Mouse (Mus musculus): Measurements from ENCODE around the gene Pex5. TPM values are rescaled to one million over a fixed set of nuclear protein-coding genes. Genes with fewer than 3 reads are reported as not detected.

The Pex5 gene
- total RNA-seq (2015) (16.1 and 16.8 TPM in 2 replicates), total RNA-seq (2017) (17.7 and 18.4 TPM in 2 replicates)

- peak; percentile 81 for ATAC-seq (ENCODE audit: poor library complexity, severe bottlenecking)
These were observed at the start of gene Pex5 for GRCm38 (mm10) chr6:124414927-124415325. TSS of gene Pex5 (minus strand) at chr6:124415067.

- ATAC-seq (ENCODE audit: poor library complexity, severe bottlenecking): no peak
These were observed 49.0 kb upstream of the Pex5 start for GRCm38 (mm10) chr6:124463881-124464291.

- ATAC-seq (ENCODE audit: poor library complexity, severe bottlenecking): no peak
These were observed 44.5 kb upstream of the Pex5 start for GRCm38 (mm10) chr6:124459388-124459787.

GRCm38 (mm10) chr6:124458505-124458904, 43.6 kb upstream of the Pex5 start:
- ATAC-seq (ENCODE audit: poor library complexity, severe bottlenecking): no peak

- ATAC-seq (ENCODE audit: poor library complexity, severe bottlenecking): no peak
These were observed 43.0 kb upstream of the Pex5 start for GRCm38 (mm10) chr6:124457827-124458226.

- ATAC-seq (ENCODE audit: poor library complexity, severe bottlenecking): no peak
These were observed 41.4 kb upstream of the Pex5 start for GRCm38 (mm10) chr6:124456243-124456642.

GRCm38 (mm10) chr6:124453756-124454155, 38.9 kb upstream of the Pex5 start:
- no peak for ATAC-seq (ENCODE audit: poor library complexity, severe bottlenecking)

- ATAC-seq (ENCODE audit: poor library complexity, severe bottlenecking): no peak
These were observed 37.1 kb upstream of the Pex5 start for GRCm38 (mm10) chr6:124451995-124452394.

- ATAC-seq (ENCODE audit: poor library complexity, severe bottlenecking): no peak
These were observed 35.0 kb upstream of the Pex5 start for GRCm38 (mm10) chr6:124449668-124450383.

GRCm38 (mm10) chr6:124448959-124449667, 34.2 kb upstream of the Pex5 start:
- no peak for ATAC-seq (ENCODE audit: poor library complexity, severe bottlenecking)

GRCm38 (mm10) chr6:124448186-124448852, 33.5 kb upstream of the Pex5 start:
- ATAC-seq (ENCODE audit: poor library complexity, severe bottlenecking): peak; percentile 68

GRCm38 (mm10) chr6:124447356-124447755, 32.5 kb upstream of the Pex5 start:
- ATAC-seq (ENCODE audit: poor library complexity, severe bottlenecking): no peak

GRCm38 (mm10) chr6:124446459-124446858, 31.6 kb upstream of the Pex5 start:
- no peak for ATAC-seq (ENCODE audit: poor library complexity, severe bottlenecking)

GRCm38 (mm10) chr6:124446024-124446423, 31.2 kb upstream of the Pex5 start:
- no peak for ATAC-seq (ENCODE audit: poor library complexity, severe bottlenecking)

GRCm38 (mm10) chr6:124443338-124443737, 28.5 kb upstream of the Pex5 start:
- no peak for ATAC-seq (ENCODE audit: poor library complexity, severe bottlenecking)

GRCm38 (mm10) chr6:124436245-124436644, 21.4 kb upstream of the Pex5 start:
- ATAC-seq (ENCODE audit: poor library complexity, severe bottlenecking): no peak

- no peak for ATAC-seq (ENCODE audit: poor library complexity, severe bottlenecking)
These were observed 20.3 kb upstream of the Pex5 start for GRCm38 (mm10) chr6:124435173-124435572.

- no peak for ATAC-seq (ENCODE audit: poor library complexity, severe bottlenecking)
These were observed 18.9 kb upstream of the Pex5 start for GRCm38 (mm10) chr6:124433688-124434324.

- no peak for ATAC-seq (ENCODE audit: poor library complexity, severe bottlenecking)
These were observed 16.1 kb upstream of the Pex5 start for GRCm38 (mm10) chr6:124430784-124431495.

- no peak for ATAC-seq (ENCODE audit: poor library complexity, severe bottlenecking)
These were observed 15.5 kb upstream of the Pex5 start for GRCm38 (mm10) chr6:124430379-124430778.

All from megakaryocyte, adult 5-6 weeks (primary cell).